12 mouse cellular contexts compared by ENCODE assay signal in the genomic region with DNA sequence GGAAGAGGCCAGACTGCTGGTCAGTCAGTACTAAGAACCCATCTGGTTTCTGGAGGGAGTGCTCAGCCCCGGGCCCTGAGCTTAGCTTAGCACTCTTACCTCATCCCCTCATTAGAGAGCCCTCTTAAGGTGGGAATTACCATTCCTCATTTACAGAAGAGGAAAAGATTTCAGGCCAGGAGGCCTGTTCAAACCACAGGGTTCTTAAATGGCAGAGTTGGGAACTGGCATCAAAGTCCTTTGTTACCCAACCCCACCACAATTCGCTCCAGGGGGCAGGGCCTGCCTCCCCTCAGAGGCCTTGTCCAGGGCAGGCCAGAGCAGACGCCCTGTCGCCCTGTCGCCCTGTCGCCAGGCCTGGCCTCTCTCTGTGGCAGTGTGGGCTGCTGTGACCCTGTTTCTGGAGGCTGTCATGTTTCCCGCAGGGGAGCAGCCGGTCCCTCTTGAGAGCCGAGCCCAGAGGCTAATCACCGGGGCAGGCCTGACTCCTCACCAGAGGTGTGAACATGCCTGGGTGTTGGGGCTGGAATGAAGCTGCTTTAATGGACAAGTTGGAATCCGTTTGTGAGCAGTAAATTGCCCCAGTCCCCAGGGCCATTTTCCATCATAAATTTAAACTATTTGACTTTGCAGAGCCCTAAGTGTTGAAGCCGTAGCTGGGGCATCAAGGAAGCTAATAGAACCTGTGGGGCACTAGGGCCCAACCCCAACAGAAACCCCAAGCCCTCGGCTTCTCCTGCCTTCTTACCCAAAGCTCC.
A peak's percentile ranks its signal among the peaks of the same experiment; 100 is the strongest.
DNase-seq lines count a peak whose midpoint lies in the region; ATAC-seq and TF ChIP-seq lines count a peak whose summit lies in the region.
"Had no signal": no experiment of that assay in that cellular context is flagged by ENCODE, and none has a peak within 500 bp of the region (broad histone marks: within the 10 kb centered on the region; RNA-seq: fewer than 3 reads in every experiment).

No protein-coding gene starts in this region.

- H3K36me3 ChIP-seq in kidney, adult 2 months (ENCODE audit: control insufficient read depth, insufficient read depth, low read length): no peaks in the 10 kb centered on the region
- H3K36me3 ChIP-seq in embryonic facial prominence, embryonic 11.5 days (replicated peaks; ENCODE audit: control insufficient read depth, insufficient read depth, low read depth, low read length): no peaks in the 10 kb centered on the region
- H3K36me3 ChIP-seq in forebrain, embryonic 13.5 days (ENCODE audit: poor library complexity, severe bottlenecking): no peaks in the 10 kb centered on the region
- H3K36me3 ChIP-seq in limb, embryonic 13.5 days: no peaks in the 10 kb centered on the region

- H3K9me3 ChIP-seq in embryonic facial prominence, embryonic 11.5 days (replicated peaks; ENCODE audit: control insufficient read depth, low read length): no peaks in the 10 kb centered on the region
- H3K9me3 ChIP-seq in forebrain, embryonic 13.5 days (replicated peaks): no peaks in the 10 kb centered on the region
- no peaks in the 10 kb centered on the region for H3K9me3 ChIP-seq in limb, embryonic 13.5 days

- TF ChIP-seq POLR2A in kidney, adult 2 months (IDR thresholded peaks at IDR 0.05; ENCODE audit: low read depth, low read length): no peak

- no peak overlapping the region for H3K4me3 ChIP-seq in kidney, adult 2 months (ENCODE audit: insufficient read depth, low read depth, low read length)
- H3K4me3 ChIP-seq in embryonic facial prominence, embryonic 11.5 days (ENCODE audit: low read depth, low read length): no peak overlapping the region
- H3K4me3 ChIP-seq in forebrain, embryonic 13.5 days: no peak overlapping the region
- no peak overlapping the region for H3K4me3 ChIP-seq in limb, embryonic 13.5 days

- peaks cover 14% of the 10 kb centered on the region for H3K4me1 ChIP-seq in kidney, adult 2 months (ENCODE audit: control insufficient read depth, insufficient read depth, low read length)
- peaks cover 3% of the 10 kb centered on the region for H3K4me1 ChIP-seq in embryonic facial prominence, embryonic 11.5 days (ENCODE audit: control insufficient read depth, insufficient read depth, low read length)
- peaks cover 15% of the 10 kb centered on the region for H3K4me1 ChIP-seq in forebrain, embryonic 13.5 days
- H3K4me1 ChIP-seq in limb, embryonic 13.5 days: peaks cover 69% of the 10 kb centered on the region

- DNase-seq in kidney, adult 11 months: peak; percentile 58
- DNase-seq in kidney, adult 2 months: no peak
- DNase-seq in embryonic facial prominence, embryonic 11.5 days (ENCODE audit: low spot score): no peak
- no peak for DNase-seq in adrenal gland, adult 18-20 months (ENCODE audit: low spot score in 2 of 2)
- no peak for DNase-seq in frontal cortex, postnatal 14 days (ENCODE audit: low spot score in 2 of 2)
- DNase-seq: adrenal gland, postnatal 36 days; cerebellum, postnatal 10 days; layer of hippocampus, adult 9-11 months; lung, postnatal 36 days; spleen, adult 18-20 months had no signal

- no peak for ATAC-seq in embryonic facial prominence, embryonic 11.5 days (replicated peaks; ENCODE audit: insufficient number of reproducible peaks, low FRiP score, low TSS enrichment, low read depth)
- peak; percentile 50; the same call in 1 of the 2 replicates for ATAC-seq in forebrain, embryonic 13.5 days
- ATAC-seq in limb, embryonic 13.5 days (ENCODE audit: low FRiP score, low read depth): peak; percentile 60

- H3K27me3 ChIP-seq in kidney, adult 2 months (replicated peaks; ENCODE audit: control insufficient read depth, insufficient read depth, low read length): no peaks in the 10 kb centered on the region
- H3K27me3 ChIP-seq in embryonic facial prominence, embryonic 11.5 days (ENCODE audit: control insufficient read depth, insufficient read depth, low read length): no peaks in the 10 kb centered on the region
- H3K27me3 ChIP-seq in forebrain, embryonic 13.5 days: no peaks in the 10 kb centered on the region
- no peaks in the 10 kb centered on the region for H3K27me3 ChIP-seq in limb, embryonic 13.5 days

- H3K9ac ChIP-seq in embryonic facial prominence, embryonic 11.5 days (replicated peaks; ENCODE audit: low read length): peak overlapping the region; percentile 44
- no peak overlapping the region for H3K9ac ChIP-seq in forebrain, embryonic 13.5 days
- no peak overlapping the region for H3K9ac ChIP-seq in limb, embryonic 13.5 days

- 77% methylated on average over 13 of the region's 13 CpGs for WGBS in kidney, adult 2 months
- 32% methylated on average over 13 of the region's 13 CpGs for whole genome bisulfite sequencing in embryonic facial prominence, embryonic 11.5 days
- WGBS in forebrain, embryonic 13.5 days: 31% methylated on average over 13 of the region's 13 CpGs
- 15% methylated on average over 13 of the region's 13 CpGs for WGBS in limb, embryonic 13.5 days

- no peak for TF ChIP-seq CTCF in kidney, adult 2 months (conservative IDR thresholded peaks at IDR 0.05; ENCODE audit: insufficient read depth, insufficient read length, low read depth, low read length)

- no peak overlapping the region for H3K27ac ChIP-seq in kidney, adult 2 months (ENCODE audit: insufficient read depth, low read depth, low read length)
- H3K27ac ChIP-seq in embryonic facial prominence, embryonic 11.5 days (replicated peaks; ENCODE audit: low read depth, low read length): no peak overlapping the region; the same call in 1 of the 2 replicates
- H3K27ac ChIP-seq in forebrain, embryonic 13.5 days: no peak overlapping the region
- H3K27ac ChIP-seq in limb, embryonic 13.5 days: peak overlapping the region; percentile 95

- H3K4me2 ChIP-seq in embryonic facial prominence, embryonic 11.5 days (ENCODE audit: low read depth, low read length): no peak overlapping the region
- no peak overlapping the region for H3K4me2 ChIP-seq in forebrain, embryonic 13.5 days
- no peak overlapping the region for H3K4me2 ChIP-seq in limb, embryonic 13.5 days (replicated peaks)
